Mouse (Mus musculus) heart, embryonic 16.5 days (tissue): ENCODE measurements at regions not wholly inside any gene's neighbourhood (a gene's known extent, or its start where the extent isn't known, plus 50 kb on each side); places are given as distances from the start of the nearest gene placed in this dataset.

Source experiments
- ATAC-seq: fragments of 200-750 bp; cut with Nextera tagmentation; replicated peaks from 2 replicates; pipeline ENCODE4 v1.8.0; 2017; ENCODE audit warnings: moderate number of reproducible peaks; ENCODE audit not compliant: insufficient read depth, low FRiP score; ENCODE audit errors: extremely low read depth
- H3K27ac ChIP-seq: fragments of 300-500 bp; sonication (generic); 2 replicates; pipeline ENCODE4 v1.5.1; 2014; ENCODE audit warnings: mild to moderate bottlenecking, low read length, control low read depth, moderate library complexity
- H3K27me3 ChIP-seq: fragments of 300-500 bp; sonication (generic); 2 replicates; pipeline ENCODE4 v1.6.1; 2014; ENCODE audit warnings: low read length, mixed read lengths; ENCODE audit not compliant: control insufficient read depth, insufficient read depth
- H3K36me3 ChIP-seq: fragments of 300-500 bp; sonication (generic); 2 replicates; pipeline ENCODE4 v1.6.1; 2014; ENCODE audit not compliant: control insufficient read depth, insufficient read depth
- H3K4me1 ChIP-seq: fragments of 300-500 bp; sonication (generic); 2 replicates; pipeline ENCODE4 v1.6.1; 2014; ENCODE audit warnings: low read length, mixed read lengths; ENCODE audit not compliant: control insufficient read depth, insufficient read depth
- H3K4me2 ChIP-seq: fragments of 300-500 bp; sonication (generic); 2 replicates; pipeline ENCODE4 v1.6.1; 2014; ENCODE audit warnings: low read depth, mild to moderate bottlenecking, control low read depth, low read length
- H3K4me3 ChIP-seq: fragments of 300-500 bp; sonication (generic); 2 replicates; pipeline ENCODE4 v1.5.1; 2014; ENCODE audit warnings: mild to moderate bottlenecking, control low read depth, low read length
- H3K9ac ChIP-seq: fragments of 300-500 bp; sonication (generic); 2 replicates; pipeline ENCODE4 v1.6.1; 2014; ENCODE audit warnings: low read length, control low read depth
- H3K9me3 ChIP-seq: fragments of 300-500 bp; sonication (generic); replicated peaks from 2 replicates; pipeline ENCODE4 v1.6.1; 2016; ENCODE audit warnings: low read length; ENCODE audit not compliant: control insufficient read depth
- WGBS: fragments of 180-500 bp; shearing (Covaris S2); extraction: QIAGEN DNeasy Blood & Tissue Kit; methylation state at CpG from one replicate; pipeline ENCODE4 v1.1.7; 2014; 5-methylcytosine and 5-hydroxymethylcytosine counted together

- H3K4me3 ChIP-seq: no peak overlapping the region
- no peak overlapping the region for H3K4me2 ChIP-seq
- no peaks in the 10 kb centered on the region for H3K4me1 ChIP-seq
- H3K27me3 ChIP-seq: no peaks in the 10 kb centered on the region
- H3K27ac ChIP-seq: no peak overlapping the region
- ATAC-seq: no peak
- H3K9ac ChIP-seq: no peak overlapping the region
- H3K9me3 ChIP-seq: no peaks in the 10 kb centered on the region
- no peaks in the 10 kb centered on the region for H3K36me3 ChIP-seq
- 76% methylated on average over 3 of the region's 3 CpGs for WGBS
These were observed 54.1 kb upstream of the Spdl1 start for GRCm38 (mm10) chr11:34887587-34887986.
